Mouse (Mus musculus): Measurements from ENCODE around the gene Casz1. TPM values are rescaled to one million over a fixed set of nuclear protein-coding genes. Genes with fewer than 3 reads are reported as not detected.

Gene Casz1
- polyA plus RNA-seq, 2 experiments = 5.5 to 7.4 TPM

DNA sequence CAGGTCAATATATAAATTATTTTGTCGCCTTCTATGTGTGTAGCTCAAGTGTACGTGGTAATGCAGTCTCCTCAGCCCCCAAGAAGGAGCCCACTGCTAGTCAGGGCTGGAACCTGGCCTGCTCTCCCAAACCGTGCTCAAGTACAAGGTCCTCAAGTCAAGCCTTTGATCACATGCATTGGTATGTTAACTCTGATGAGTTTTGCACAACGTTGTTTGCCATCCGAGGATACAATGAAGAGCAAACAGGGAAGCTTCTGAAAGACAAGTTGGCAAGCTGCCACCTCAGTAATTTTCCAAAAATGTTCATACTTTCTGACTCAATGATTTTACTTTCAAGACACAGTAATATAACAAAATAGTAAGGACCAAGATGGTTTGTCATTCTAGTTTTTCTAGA lies 189.7 kb downstream of the Casz1 start:
- Histone ChIP-seq H3K27ac (replicated peaks; ENCODE audit: low read depth, low read length) (no peak overlapping the region), H3K27me3 (ENCODE audit: control insufficient read depth, insufficient read depth, low read length) (0 out of 2 replicates have a peak, but pooled peaks cover 2% of the 10 kb centered on the region), H3K36me3 (ENCODE audit: control insufficient read depth, insufficient read depth, low read length) (peaks cover 5% of the 10 kb centered on the region; the same call in 1 of the 2 replicates), H3K4me1 (ENCODE audit: control insufficient read depth, insufficient read depth, low read length) (peaks cover 16% of the 10 kb centered on the region), H3K9ac (ENCODE audit: low read depth, low read length, severe bottlenecking) (no peak overlapping the region), H3K4me3 (replicated peaks; ENCODE audit: low read length) (no peak overlapping the region), H3K4me2 (replicated peaks; ENCODE audit: low read depth, low read length, severe bottlenecking) (no peak overlapping the region), H3K9me3 (ENCODE audit: control insufficient read depth, low read length) (no peaks in the 10 kb centered on the region)
- ATAC-seq (ENCODE audit: low FRiP score, low read depth) (no peak), DNase-seq (ENCODE audit: low spot score) (no peak)
- WGBS = 72% methylated on average over 5 of the region's 5 CpGs
- no peak for TF ChIP-seq POLR2A (IDR thresholded peaks at IDR 0.05; ENCODE audit: borderline replicate concordance, extremely low read depth, insufficient read depth, insufficient read length)

DNA sequence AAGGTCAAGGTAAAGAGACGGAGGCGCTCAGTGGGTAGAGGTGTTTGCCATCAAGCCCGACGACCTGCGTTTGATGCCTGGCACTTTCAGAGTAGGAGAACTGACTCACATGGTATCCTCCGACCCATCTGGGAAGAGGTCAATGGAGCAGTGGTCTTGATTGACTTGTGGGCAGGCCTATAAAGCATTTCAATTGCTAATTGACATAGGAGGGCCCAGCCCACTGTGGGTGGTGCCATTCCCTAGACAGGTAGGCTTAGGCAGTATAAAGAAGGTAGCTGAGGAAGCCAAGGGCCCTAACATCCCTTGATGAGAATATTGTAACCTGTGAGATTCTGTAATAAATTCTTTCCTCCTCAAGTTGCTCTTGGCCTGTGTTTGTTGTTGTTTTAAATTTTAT lies 196.5 kb downstream of the Casz1 start:
- Histone ChIP-seq H3K4me3 (replicated peaks; ENCODE audit: low read length) (no peak overlapping the region), H3K4me1 (ENCODE audit: control insufficient read depth, insufficient read depth, low read length) (no peaks in the 10 kb centered on the region), H3K27ac (replicated peaks; ENCODE audit: low read depth, low read length) (no peak overlapping the region), H3K9me3 (ENCODE audit: control insufficient read depth, low read length) (no peaks in the 10 kb centered on the region), H3K4me2 (replicated peaks; ENCODE audit: low read depth, low read length, severe bottlenecking) (no peak overlapping the region), H3K36me3 (ENCODE audit: control insufficient read depth, insufficient read depth, low read length) (peaks cover 10% of the 10 kb centered on the region; the same call in 1 of the 2 replicates), H3K27me3 (ENCODE audit: control insufficient read depth, insufficient read depth, low read length) (no peaks in the 10 kb centered on the region), H3K9ac (ENCODE audit: low read depth, low read length, severe bottlenecking) (no peak overlapping the region)
- DNase-seq (ENCODE audit: low spot score) = no peak
- TF ChIP-seq POLR2A (IDR thresholded peaks at IDR 0.05; ENCODE audit: borderline replicate concordance, extremely low read depth, insufficient read depth, insufficient read length) = no peak
- no peak for ATAC-seq (ENCODE audit: low FRiP score, low read depth)
- 89% methylated on average over 6 of the region's 6 CpGs for WGBS

DNA sequence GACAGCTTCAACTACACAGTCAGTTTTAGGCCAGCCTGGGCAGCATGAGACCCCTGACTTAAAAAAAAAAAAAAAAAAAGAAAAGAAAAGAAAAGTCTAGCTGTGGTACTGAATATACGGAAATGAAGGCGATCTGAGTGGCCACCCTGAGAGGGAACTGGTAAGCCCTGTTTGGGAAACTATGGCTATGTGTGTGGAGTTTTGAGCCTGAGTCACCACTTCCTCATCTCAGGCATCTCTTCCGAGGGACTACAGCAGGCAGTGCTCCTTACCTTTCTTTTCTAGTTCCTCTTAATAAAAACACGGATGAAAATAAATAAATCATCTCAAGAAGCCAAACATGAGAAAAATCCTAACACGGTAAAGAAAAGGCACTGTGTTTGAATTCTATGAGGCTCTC lies 197.3 kb downstream of the Casz1 start:
- no peak for ATAC-seq (ENCODE audit: low FRiP score, low read depth)
- WGBS = 85% methylated on average over 5 of the region's 5 CpGs
- Histone ChIP-seq H3K27me3 (ENCODE audit: control insufficient read depth, insufficient read depth, low read length) (no peaks in the 10 kb centered on the region), H3K4me2 (replicated peaks; ENCODE audit: low read depth, low read length, severe bottlenecking) (no peak overlapping the region), H3K9me3 (ENCODE audit: control insufficient read depth, low read length) (no peaks in the 10 kb centered on the region), H3K27ac (replicated peaks; ENCODE audit: low read depth, low read length) (no peak overlapping the region), H3K9ac (ENCODE audit: low read depth, low read length, severe bottlenecking) (no peak overlapping the region), H3K4me1 (ENCODE audit: control insufficient read depth, insufficient read depth, low read length) (no peaks in the 10 kb centered on the region), H3K4me3 (replicated peaks; ENCODE audit: low read length) (no peak overlapping the region), H3K36me3 (ENCODE audit: control insufficient read depth, insufficient read depth, low read length) (peaks cover 10% of the 10 kb centered on the region; the same call in 1 of the 2 replicates)
- DNase-seq (ENCODE audit: low spot score) = no peak
- TF ChIP-seq POLR2A (IDR thresholded peaks at IDR 0.05; ENCODE audit: borderline replicate concordance, extremely low read depth, insufficient read depth, insufficient read length) = no peak

GRCm38 (mm10) chr4:149002441-149003093 lies 198.3 kb downstream of the Casz1 start:
- no peak for TF ChIP-seq POLR2A (IDR thresholded peaks at IDR 0.05; ENCODE audit: borderline replicate concordance, extremely low read depth, insufficient read depth, insufficient read length)
- 94% methylated on average over 11 of the region's 11 CpGs for WGBS

More at GRCm38 (mm10) chr4:149002441-149003093, 198.3 kb downstream of the Casz1 start:
- H3K9ac ChIP-seq (ENCODE audit: low read depth, low read length, severe bottlenecking) = no peak overlapping the region
- no peak overlapping the region for H3K27ac ChIP-seq (replicated peaks; ENCODE audit: low read depth, low read length)
- H3K9me3 ChIP-seq (ENCODE audit: control insufficient read depth, low read length) = no peaks in the 10 kb centered on the region
- no peak overlapping the region for H3K4me3 ChIP-seq (replicated peaks; ENCODE audit: low read length)
- H3K36me3 ChIP-seq (ENCODE audit: control insufficient read depth, insufficient read depth, low read length) = peaks cover 10% of the 10 kb centered on the region; the same call in 1 of the 2 replicates
- no peaks in the 10 kb centered on the region for H3K27me3 ChIP-seq (ENCODE audit: control insufficient read depth, insufficient read depth, low read length)
- ATAC-seq (ENCODE audit: low FRiP score, low read depth) (no peak), DNase-seq (ENCODE audit: low spot score) (no peak)
- H3K4me1 ChIP-seq (ENCODE audit: control insufficient read depth, insufficient read depth, low read length) = no peaks in the 10 kb centered on the region
- no peak overlapping the region for H3K4me2 ChIP-seq (replicated peaks; ENCODE audit: low read depth, low read length, severe bottlenecking)

Other genes with a start within 250 kb of the Casz1 start
- gene Exosc10, start 246.0 kb upstream of the Casz1 start, polyA plus RNA-seq (2012; rRNA removed) = 70.2 and 74.5 TPM in 2 replicates
- gene Exosc10, start 246.0 kb upstream of the Casz1 start, polyA plus RNA-seq (2014; fragmentation: Nextera tagmentation; extraction: Ambion mirVana) = 92.8 and 93.0 TPM in 2 replicates
- 188 and 215 TPM in 2 replicates for gene Srm, start 212.9 kb upstream of the Casz1 start, polyA plus RNA-seq (2012; rRNA removed)
- gene Srm, start 212.9 kb upstream of the Casz1 start, polyA plus RNA-seq (2014; fragmentation: Nextera tagmentation; extraction: Ambion mirVana) = 273 and 284 TPM in 2 replicates
- gene Masp2, start 201.9 kb upstream of the Casz1 start, polyA plus RNA-seq (2012; rRNA removed) = 1.5 and 2.0 TPM in 2 replicates
- gene Masp2, start 201.9 kb upstream of the Casz1 start, polyA plus RNA-seq (2014; fragmentation: Nextera tagmentation; extraction: Ambion mirVana) = 0.68 TPM in 1 of 2 replicates, not detected in the other
- gene Tardbp, start 177.4 kb upstream of the Casz1 start, polyA plus RNA-seq (2012; rRNA removed) = 674 and 680 TPM in 2 replicates
- gene Tardbp, start 177.4 kb upstream of the Casz1 start, polyA plus RNA-seq (2014; fragmentation: Nextera tagmentation; extraction: Ambion mirVana) = 148 and 170 TPM in 2 replicates
- gene Gm572, start 161.1 kb upstream of the Casz1 start, polyA plus RNA-seq (2012; rRNA removed) = 0.11 and 0.24 TPM in 2 replicates
- gene Gm572, start 161.1 kb upstream of the Casz1 start, polyA plus RNA-seq (2014; fragmentation: Nextera tagmentation; extraction: Ambion mirVana) = not detected in 2 replicates

Data from limb, embryonic 14.5 days (tissue).